Mouse (Mus musculus): ENCODE measurements around the gene Slc22a21. TPM values are rescaled to one million over a fixed set of nuclear protein-coding genes. Genes with fewer than 3 reads are reported as not detected.
"Not testable (repeated sequence)": the region's sequence is repeated elsewhere in the genome, so short reads cannot be mapped to it uniquely, and the experiment has no call there.

Gene Slc22a21
- polyA plus RNA-seq, 1 experiment from 2014 or later, result 6.0 TPM

DNA sequence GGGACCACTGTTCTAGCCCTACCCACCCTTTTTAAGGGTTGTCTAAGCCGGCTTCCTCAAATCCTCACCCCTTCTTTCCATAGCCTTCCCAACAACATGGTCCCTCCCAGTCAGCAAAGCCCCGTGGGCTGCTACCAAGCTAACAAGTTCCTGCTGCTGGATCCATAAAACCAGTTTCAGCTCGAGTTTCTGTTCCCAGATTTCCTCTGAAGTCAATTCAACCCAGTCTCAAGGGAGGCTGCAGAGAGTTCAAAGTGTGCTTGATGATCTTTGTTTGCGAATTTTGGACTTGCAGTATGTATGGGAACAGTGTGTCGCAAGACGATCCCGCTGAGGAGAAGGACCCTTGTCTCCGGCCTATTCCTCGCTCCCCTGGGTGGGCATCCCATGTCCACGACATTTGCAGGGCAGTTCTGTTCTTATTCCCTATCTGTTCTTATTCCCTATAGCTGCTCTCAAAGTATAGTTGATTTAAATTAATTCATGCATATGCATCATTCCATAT is 28.3 kb upstream of the Slc22a21 start:
- H3K9ac ChIP-seq (ENCODE audit: low read depth, low read length), result no peak overlapping the region
- H3K27ac ChIP-seq, result 0 out of 2 replicates have a peak overlapping the region, but pooled peaks have one; percentile 5
- WGBS, result 52% methylated on average over 10 of the region's 10 CpGs
- no peak overlapping the region for H3K4me2 ChIP-seq (ENCODE audit: low read length)
- no peaks in the 10 kb centered on the region for H3K9me3 ChIP-seq (replicated peaks; ENCODE audit: low read length)
- no peak overlapping the region for H3K4me3 ChIP-seq (replicated peaks; ENCODE audit: low read depth, low read length)
- H3K4me1 ChIP-seq (replicated peaks; ENCODE audit: insufficient read depth, low read length), result peaks cover 8% of the 10 kb centered on the region; the same call in 1 of the 2 replicates
- H3K36me3 ChIP-seq (ENCODE audit: insufficient read depth, low read length), result no peaks in the 10 kb centered on the region
- no peak for TF ChIP-seq CTCF (IDR thresholded peaks at IDR 0.05; ENCODE audit: low read depth)
- H3K27me3 ChIP-seq (ENCODE audit: insufficient read depth, low read length), result no peaks in the 10 kb centered on the region
- DNase-seq (ENCODE audit: low spot score) (peak; percentile 48), ATAC-seq (replicated peaks; ENCODE audit: low FRiP score, low read depth) (no peak)

DNA sequence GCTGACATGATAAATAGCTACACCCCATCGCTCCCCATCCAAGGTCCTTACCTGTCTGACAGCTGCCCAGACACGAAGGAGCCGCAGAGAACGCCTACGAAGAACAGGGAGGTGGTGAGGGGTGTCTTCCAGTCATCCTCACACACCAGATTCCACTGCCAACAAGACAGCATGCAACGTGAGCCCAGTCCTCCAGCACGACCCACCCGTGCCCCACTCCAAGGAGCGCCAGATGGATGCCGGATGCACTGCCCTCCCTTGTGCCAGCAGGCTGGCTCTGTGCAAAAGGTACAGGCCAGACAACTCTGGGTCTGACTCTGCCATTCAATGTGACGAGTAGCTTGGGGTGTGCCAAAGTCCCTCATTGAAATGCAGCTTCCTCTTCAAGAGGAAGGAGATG is 27.6 kb upstream of the Slc22a21 start:
- Histone ChIP-seq H3K36me3 (ENCODE audit: insufficient read depth, low read length) (no peaks in the 10 kb centered on the region), H3K27me3 (ENCODE audit: insufficient read depth, low read length) (no peaks in the 10 kb centered on the region), H3K4me2 (ENCODE audit: low read length) (no peak overlapping the region), H3K4me3 (replicated peaks; ENCODE audit: low read depth, low read length) (no peak overlapping the region), H3K4me1 (replicated peaks; ENCODE audit: insufficient read depth, low read length) (peaks cover 8% of the 10 kb centered on the region; the same call in 1 of the 2 replicates), H3K27ac (0 out of 2 replicates have a peak overlapping the region, but pooled peaks have one; percentile 5), H3K9ac (ENCODE audit: low read depth, low read length) (no peak overlapping the region), H3K9me3 (replicated peaks; ENCODE audit: low read length) (no peaks in the 10 kb centered on the region)
- no peak for TF ChIP-seq CTCF (IDR thresholded peaks at IDR 0.05; ENCODE audit: low read depth)
- no peak for ATAC-seq (replicated peaks; ENCODE audit: low FRiP score, low read depth)
- no peak for DNase-seq (ENCODE audit: low spot score)
- 85% methylated on average over 11 of the region's 11 CpGs for WGBS

DNA sequence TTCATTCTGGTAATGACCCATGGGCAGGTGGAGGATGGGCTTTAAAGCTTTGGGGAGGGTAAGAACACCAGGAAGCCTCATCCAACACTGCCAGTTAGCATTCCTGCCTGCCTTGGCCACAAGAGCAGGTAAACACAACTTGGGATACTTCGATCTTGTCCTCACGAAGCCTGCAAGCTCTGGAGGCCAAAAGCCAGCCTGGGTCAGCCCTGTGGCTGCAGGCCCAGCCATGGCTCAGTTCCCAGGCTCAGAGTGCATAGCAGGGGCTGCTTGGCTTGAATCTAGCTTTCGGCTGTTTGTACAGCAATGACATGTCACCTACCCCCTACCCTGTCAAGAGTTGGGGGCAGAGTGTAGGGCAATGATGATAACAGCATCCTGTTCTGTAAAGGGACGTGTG is 26.8 kb upstream of the Slc22a21 start:
- Histone ChIP-seq H3K9me3 (replicated peaks; ENCODE audit: low read length) (no peaks in the 10 kb centered on the region), H3K4me1 (replicated peaks; ENCODE audit: insufficient read depth, low read length) (peaks cover 8% of the 10 kb centered on the region; the same call in 1 of the 2 replicates), H3K4me2 (ENCODE audit: low read length) (no peak overlapping the region), H3K27me3 (ENCODE audit: insufficient read depth, low read length) (no peaks in the 10 kb centered on the region), H3K4me3 (replicated peaks; ENCODE audit: low read depth, low read length) (no peak overlapping the region), H3K36me3 (ENCODE audit: insufficient read depth, low read length) (no peaks in the 10 kb centered on the region), H3K27ac (no peak overlapping the region), H3K9ac (ENCODE audit: low read depth, low read length) (no peak overlapping the region)
- DNase-seq (ENCODE audit: low spot score) (peak; percentile 15), ATAC-seq (replicated peaks; ENCODE audit: low FRiP score, low read depth) (no peak)
- 60% methylated on average over 4 of the region's 4 CpGs for WGBS
- no peak for TF ChIP-seq CTCF (IDR thresholded peaks at IDR 0.05; ENCODE audit: low read depth)

DNA sequence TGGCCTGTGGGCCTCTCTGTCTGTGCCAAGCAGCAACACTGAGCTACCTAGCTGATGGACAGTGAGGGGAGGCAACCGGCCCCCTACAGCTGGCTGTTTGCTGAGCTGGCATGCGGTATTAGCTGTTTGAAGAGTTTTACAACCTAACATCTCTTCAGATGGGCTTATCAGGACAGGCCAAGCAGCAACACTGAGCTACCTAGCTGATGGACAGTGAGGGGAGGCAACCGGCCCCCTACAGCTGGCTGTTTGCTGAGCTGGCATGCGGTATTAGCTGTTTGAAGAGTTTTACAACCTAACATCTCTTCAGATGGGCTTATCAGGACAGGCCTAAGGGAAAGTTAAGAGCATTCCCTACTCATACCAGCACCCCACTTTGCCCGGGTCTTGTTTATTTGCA is 26.2 kb upstream of the Slc22a21 start:
- H3K9ac ChIP-seq (ENCODE audit: low read depth, low read length); H3K9me3 ChIP-seq (replicated peaks; ENCODE audit: low read length); H3K4me2 ChIP-seq (ENCODE audit: low read length); H3K4me3 ChIP-seq (replicated peaks; ENCODE audit: low read depth, low read length); ATAC-seq (replicated peaks; ENCODE audit: low FRiP score, low read depth); H3K4me1 ChIP-seq (replicated peaks; ENCODE audit: insufficient read depth, low read length); H3K36me3 ChIP-seq (ENCODE audit: insufficient read depth, low read length); H3K27me3 ChIP-seq (ENCODE audit: insufficient read depth, low read length); H3K27ac ChIP-seq; DNase-seq (ENCODE audit: low spot score): not testable (repeated sequence)
- WGBS, result 31% methylated on average over 5 of the region's 5 CpGs

DNA sequence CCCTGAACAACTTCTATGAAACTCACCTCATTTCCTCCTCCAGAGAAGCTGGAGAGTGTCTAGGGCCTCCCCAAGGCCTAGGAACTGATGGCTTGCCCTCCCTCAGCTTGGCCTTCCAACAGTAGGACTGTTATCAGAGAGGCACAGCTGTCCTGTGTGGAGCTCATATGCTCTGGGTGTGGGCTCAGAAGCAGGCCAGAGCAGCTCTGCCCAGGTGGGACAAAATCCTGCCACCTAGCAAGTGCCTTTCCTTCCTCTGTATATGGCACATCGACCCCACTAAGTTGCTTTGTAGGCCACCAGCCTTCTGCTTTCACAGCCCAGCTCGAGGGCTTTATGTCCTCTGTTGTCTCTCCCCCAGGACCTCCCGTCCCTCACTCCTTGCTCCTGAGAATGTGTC is 24.6 kb upstream of the Slc22a21 start:
- WGBS, result 78% methylated on average over 3 of the region's 3 CpGs
- no peaks in the 10 kb centered on the region for H3K9me3 ChIP-seq (replicated peaks; ENCODE audit: low read length)
- TF ChIP-seq CTCF (IDR thresholded peaks at IDR 0.05; ENCODE audit: low read depth), result no peak
- no peaks in the 10 kb centered on the region for H3K27me3 ChIP-seq (ENCODE audit: insufficient read depth, low read length)
- H3K4me2 ChIP-seq (ENCODE audit: low read length), result no peak overlapping the region
- H3K4me1 ChIP-seq (replicated peaks; ENCODE audit: insufficient read depth, low read length), result peaks cover 8% of the 10 kb centered on the region; the same call in 1 of the 2 replicates
- ATAC-seq (replicated peaks; ENCODE audit: low FRiP score, low read depth), result no peak
- H3K27ac ChIP-seq, result no peak overlapping the region
- DNase-seq (ENCODE audit: low spot score), result no peak
- H3K4me3 ChIP-seq (replicated peaks; ENCODE audit: low read depth, low read length), result no peak overlapping the region
- H3K9ac ChIP-seq (ENCODE audit: low read depth, low read length), result no peak overlapping the region
- no peaks in the 10 kb centered on the region for H3K36me3 ChIP-seq (ENCODE audit: insufficient read depth, low read length)

DNA sequence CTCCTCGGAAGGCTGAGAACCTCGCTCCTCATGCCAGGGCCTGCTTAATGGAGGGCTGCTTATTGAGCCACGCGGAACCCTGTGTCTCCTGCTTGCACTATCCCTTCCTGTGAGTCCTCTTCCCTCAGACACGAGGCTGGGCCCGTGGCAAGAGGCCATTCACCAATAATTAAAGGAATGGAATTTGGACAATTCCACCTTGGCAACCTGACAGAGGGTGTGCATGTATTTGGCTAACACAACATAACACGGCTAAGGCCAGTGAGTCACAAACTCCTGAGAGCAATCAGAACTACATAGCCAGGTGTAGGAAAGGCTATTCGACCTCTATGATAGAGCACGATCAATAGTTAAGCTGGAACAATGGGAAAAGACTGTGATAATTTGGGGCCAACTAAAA is 24.1 kb upstream of the Slc22a21 start:
- no peaks in the 10 kb centered on the region for H3K27me3 ChIP-seq (ENCODE audit: insufficient read depth, low read length)
- H3K4me1 ChIP-seq (replicated peaks; ENCODE audit: insufficient read depth, low read length), result peaks cover 8% of the 10 kb centered on the region; the same call in 1 of the 2 replicates
- H3K9me3 ChIP-seq (replicated peaks; ENCODE audit: low read length), result no peaks in the 10 kb centered on the region
- H3K4me2 ChIP-seq (ENCODE audit: low read length), result no peak overlapping the region
- H3K4me3 ChIP-seq (replicated peaks; ENCODE audit: low read depth, low read length), result no peak overlapping the region
- DNase-seq (ENCODE audit: low spot score) (peak; percentile 24), ATAC-seq (replicated peaks; ENCODE audit: low FRiP score, low read depth) (no peak)
- no peak for TF ChIP-seq CTCF (IDR thresholded peaks at IDR 0.05; ENCODE audit: low read depth)
- H3K36me3 ChIP-seq (ENCODE audit: insufficient read depth, low read length), result no peaks in the 10 kb centered on the region
- WGBS, result 71% methylated on average over 9 of the region's 9 CpGs
- no peak overlapping the region for H3K27ac ChIP-seq
- no peak overlapping the region for H3K9ac ChIP-seq (ENCODE audit: low read depth, low read length)

Data from kidney, postnatal 0 days (tissue).